Mouse (Mus musculus) heart, embryonic 10.5 days (tissue): ENCODE results near the gene Helz. TPM values are rescaled to one million over a fixed set of nuclear protein-coding genes. Genes with fewer than 3 reads are reported as not detected.

Source experiments
- DNase-seq: peaks from one replicate; pipeline ENCODE4 v3.0.0-alpha.2; 2017; ENCODE audit warnings: low spot score
- H3K27ac ChIP-seq: fragments of 300-500 bp; sonication (generic); 2 replicates; pipeline ENCODE4 v1.5.1; 2016; ENCODE audit warnings: mild to moderate bottlenecking
- H3K27me3 ChIP-seq: fragments of 300-500 bp; sonication (generic); 2 replicates; pipeline ENCODE4 v1.6.1; 2016; ENCODE audit warnings: mild to moderate bottlenecking; ENCODE audit not compliant: poor library complexity, insufficient read depth, severe bottlenecking
- H3K36me3 ChIP-seq: fragments of 300-500 bp; sonication (generic); 2 replicates; pipeline ENCODE4 v1.6.1; 2016; ENCODE audit warnings: mild to moderate bottlenecking, moderate library complexity
- H3K4me1 ChIP-seq: fragments of 300-500 bp; sonication (generic); 2 replicates; pipeline ENCODE4 v1.6.1; 2016; ENCODE audit warnings: mild to moderate bottlenecking
- H3K4me3 ChIP-seq: fragments of 300-500 bp; sonication (generic); 2 replicates; pipeline ENCODE4 v1.5.1; 2016; ENCODE audit warnings: mild to moderate bottlenecking, moderate library complexity
- H3K9me3 ChIP-seq: fragments of 300-500 bp; sonication (generic); 2 replicates; pipeline ENCODE4 v1.6.1; 2016; ENCODE audit warnings: mild to moderate bottlenecking, moderate library complexity
- WGBS: fragments of 180-500 bp; shearing (Covaris S2); methylation state at CpG from one replicate; pipeline ENCODE4 v1.1.7; 2016; 5-methylcytosine and 5-hydroxymethylcytosine counted together
- polyA plus RNA-seq: library from polyadenylated mRNA; unstranded; fragments of >200 nt; fragmentation: Nextera tagmentation; extraction: Ambion mirVana; gene quantifications from 2 replicates; pipeline ENCODE4 v1.2.1, GENCODE M21; 2016

Gene Helz
- polyA plus RNA-seq, 1 experiment from 2014 or later = 20.9 TPM

GRCm38 (mm10) chr11:107587141-107587540 is 39.4 kb downstream of the Helz start:
- H3K4me3 ChIP-seq = no peak overlapping the region
- 93% methylated on average over 7 of the region's 7 CpGs for WGBS
- no peak overlapping the region for H3K27ac ChIP-seq
- no peak for DNase-seq
- H3K9me3 ChIP-seq = no peaks in the 10 kb centered on the region
- H3K36me3 ChIP-seq = peaks cover 41% of the 10 kb centered on the region
- no peaks in the 10 kb centered on the region for H3K27me3 ChIP-seq
- no peaks in the 10 kb centered on the region for H3K4me1 ChIP-seq

- no peaks in the 10 kb centered on the region for H3K4me1 ChIP-seq
- H3K27me3 ChIP-seq = no peaks in the 10 kb centered on the region
- H3K27ac ChIP-seq = no peak overlapping the region
- WGBS = 96% methylated on average over 5 of the region's 5 CpGs
- H3K9me3 ChIP-seq = no peaks in the 10 kb centered on the region
- H3K4me3 ChIP-seq = no peak overlapping the region
- H3K36me3 ChIP-seq = peaks cover 53% of the 10 kb centered on the region
- DNase-seq = no peak
Observed at GRCm38 (mm10) chr11:107592575-107592974, 44.8 kb downstream of the Helz start.

- no peak overlapping the region for H3K4me3 ChIP-seq
- no peaks in the 10 kb centered on the region for H3K4me1 ChIP-seq
- WGBS = 93% methylated on average over 4 of the region's 4 CpGs
- DNase-seq = no peak
- no peaks in the 10 kb centered on the region for H3K9me3 ChIP-seq
- no peaks in the 10 kb centered on the region for H3K27me3 ChIP-seq
- peaks cover 74% of the 10 kb centered on the region for H3K36me3 ChIP-seq
- no peak overlapping the region for H3K27ac ChIP-seq
Observed at GRCm38 (mm10) chr11:107597381-107597780, 49.7 kb downstream of the Helz start.

GRCm38 (mm10) chr11:107605694-107606093 is 58.0 kb downstream of the Helz start:
- Histone ChIP-seq H3K4me3 (no peak overlapping the region), H3K27me3 (no peaks in the 10 kb centered on the region), H3K27ac (no peak overlapping the region), H3K9me3 (no peaks in the 10 kb centered on the region), H3K4me1 (no peaks in the 10 kb centered on the region), H3K36me3 (peaks cover 74% of the 10 kb centered on the region)
- DNase-seq = no peak
- WGBS = 92% methylated on average over 7 of the region's 7 CpGs

- no peaks in the 10 kb centered on the region for H3K27me3 ChIP-seq
- no peak overlapping the region for H3K27ac ChIP-seq
- H3K9me3 ChIP-seq = no peaks in the 10 kb centered on the region
- peaks cover 41% of the 10 kb centered on the region for H3K36me3 ChIP-seq
- DNase-seq = no peak
- no peaks in the 10 kb centered on the region for H3K4me1 ChIP-seq
- no peak overlapping the region for H3K4me3 ChIP-seq
- WGBS = 84% methylated on average over 5 of the region's 5 CpGs
Observed at GRCm38 (mm10) chr11:107613906-107614305, 66.2 kb downstream of the Helz start.

GRCm38 (mm10) chr11:107615696-107616095 is 68.0 kb downstream of the Helz start:
- DNase-seq = no peak
- 78% methylated on average over 4 of the region's 5 CpGs for WGBS
- no peaks in the 10 kb centered on the region for H3K27me3 ChIP-seq
- no peak overlapping the region for H3K27ac ChIP-seq
- peaks cover 53% of the 10 kb centered on the region for H3K36me3 ChIP-seq
- no peak overlapping the region for H3K4me3 ChIP-seq
- no peaks in the 10 kb centered on the region for H3K4me1 ChIP-seq
- no peaks in the 10 kb centered on the region for H3K9me3 ChIP-seq

- Histone ChIP-seq H3K27me3 (no peaks in the 10 kb centered on the region), H3K4me1 (no peaks in the 10 kb centered on the region), H3K27ac (no peak overlapping the region), H3K4me3 (no peak overlapping the region), H3K9me3 (no peaks in the 10 kb centered on the region), H3K36me3 (peaks cover 60% of the 10 kb centered on the region)
- no peak for DNase-seq
- 73% methylated on average over 5 of the region's 5 CpGs for WGBS
Observed at GRCm38 (mm10) chr11:107617976-107618375, 70.2 kb downstream of the Helz start.

- 93% methylated on average over 3 of the region's 3 CpGs for WGBS
- H3K9me3 ChIP-seq = no peaks in the 10 kb centered on the region
- H3K36me3 ChIP-seq = peaks cover 56% of the 10 kb centered on the region
- DNase-seq = no peak
- H3K4me1 ChIP-seq = no peaks in the 10 kb centered on the region
- H3K27me3 ChIP-seq = no peaks in the 10 kb centered on the region
- H3K27ac ChIP-seq = no peak overlapping the region
- H3K4me3 ChIP-seq = no peak overlapping the region
Observed at GRCm38 (mm10) chr11:107624661-107625060, 76.9 kb downstream of the Helz start.

GRCm38 (mm10) chr11:107625746-107626145 is 78.0 kb downstream of the Helz start:
- no peak for DNase-seq
- Histone ChIP-seq H3K4me3 (no peak overlapping the region), H3K9me3 (no peaks in the 10 kb centered on the region), H3K36me3 (peaks cover 45% of the 10 kb centered on the region), H3K4me1 (no peaks in the 10 kb centered on the region), H3K27ac (no peak overlapping the region), H3K27me3 (no peaks in the 10 kb centered on the region)
- 88% methylated on average over 11 of the region's 11 CpGs for WGBS

- Histone ChIP-seq H3K9me3 (no peaks in the 10 kb centered on the region), H3K36me3 (peaks cover 53% of the 10 kb centered on the region), H3K4me3 (no peak overlapping the region), H3K27ac (no peak overlapping the region), H3K27me3 (no peaks in the 10 kb centered on the region), H3K4me1 (no peaks in the 10 kb centered on the region)
- WGBS = 39% methylated on average over 4 of the region's 4 CpGs
- DNase-seq = peak; percentile 86
Observed at GRCm38 (mm10) chr11:107629504-107629903, 81.8 kb downstream of the Helz start.

- Histone ChIP-seq H3K27me3 (no peaks in the 10 kb centered on the region), H3K4me3 (no peak overlapping the region), H3K9me3 (no peaks in the 10 kb centered on the region), H3K4me1 (no peaks in the 10 kb centered on the region), H3K27ac (no peak overlapping the region), H3K36me3 (peaks cover 55% of the 10 kb centered on the region)
- no peak for DNase-seq
- 94% methylated on average over 8 of the region's 8 CpGs for WGBS
Observed at GRCm38 (mm10) chr11:107629951-107630350, 82.2 kb downstream of the Helz start.

- Histone ChIP-seq H3K4me1 (no peaks in the 10 kb centered on the region), H3K9me3 (no peaks in the 10 kb centered on the region), H3K27me3 (no peaks in the 10 kb centered on the region), H3K36me3 (peaks cover 62% of the 10 kb centered on the region), H3K27ac (no peak overlapping the region), H3K4me3 (no peak overlapping the region)
- 88% methylated on average over 7 of the region's 7 CpGs for WGBS
- no peak for DNase-seq
Observed at GRCm38 (mm10) chr11:107631124-107631523, 83.4 kb downstream of the Helz start.

GRCm38 (mm10) chr11:107633563-107634146 is 85.9 kb downstream of the Helz start:
- H3K4me1 ChIP-seq = no peaks in the 10 kb centered on the region
- no peak overlapping the region for H3K4me3 ChIP-seq
- DNase-seq = no peak
- WGBS = 92% methylated on average over 5 of the region's 5 CpGs
- H3K27ac ChIP-seq = no peak overlapping the region
- H3K36me3 ChIP-seq = peaks cover 69% of the 10 kb centered on the region
- H3K9me3 ChIP-seq = no peaks in the 10 kb centered on the region
- no peaks in the 10 kb centered on the region for H3K27me3 ChIP-seq

- Histone ChIP-seq H3K4me3 (no peak overlapping the region), H3K36me3 (peaks cover 74% of the 10 kb centered on the region), H3K27ac (no peak overlapping the region), H3K4me1 (no peaks in the 10 kb centered on the region), H3K9me3 (no peaks in the 10 kb centered on the region), H3K27me3 (no peaks in the 10 kb centered on the region)
- 77% methylated on average over 5 of the region's 5 CpGs for WGBS
- no peak for DNase-seq
Observed at GRCm38 (mm10) chr11:107638137-107638536, 90.4 kb downstream of the Helz start.
